Mouse (Mus musculus): ENCODE data around the gene Oprm1. TPM values are rescaled to one million over a fixed set of nuclear protein-coding genes. Genes with fewer than 3 reads are reported as not detected.

Gene Oprm1
- polyA plus RNA-seq, 1 experiment: not detected

GRCm38 (mm10) chr10:6968334-6968733 lies 210.0 kb downstream of the Oprm1 start:
- no peaks in the 10 kb centered on the region for H3K36me3 ChIP-seq (ENCODE audit: control insufficient read depth, insufficient read depth)
- no peaks in the 10 kb centered on the region for H3K79me2 ChIP-seq (ENCODE audit: control insufficient read depth, insufficient read depth)
- no peak overlapping the region for H3K4me2 ChIP-seq (ENCODE audit: low read depth)
- no peaks in the 10 kb centered on the region for H3K27me3 ChIP-seq (ENCODE audit: control insufficient read depth, insufficient read depth, insufficient read length)
- TF ChIP-seq MYOD1 (IDR thresholded peaks at IDR 0.05; ENCODE audit: control insufficient read depth in 1 of 3, insufficient read length in 2 of 3, low read depth in 2 of 3) (no peak), USF1 (IDR thresholded peaks at IDR 0.05; ENCODE audit: low read depth) (no peak), MYOG (IDR thresholded peaks at IDR 0.05; ENCODE audit: control insufficient read depth in 1 of 3, insufficient read depth in 1 of 3, insufficient read length in 2 of 3, low read depth in 2 of 3) (no peak), REST (IDR thresholded peaks at IDR 0.05; ENCODE audit: insufficient read depth, insufficient read length) (no peak), E2F4 (IDR thresholded peaks at IDR 0.05; ENCODE audit: insufficient read depth) (no peak), POLR2A (IDR thresholded peaks at IDR 0.05; ENCODE audit: insufficient read length, low read depth) (no peak), MAX (IDR thresholded peaks at IDR 0.05; ENCODE audit: low read depth) (no peak), CEBPB (IDR thresholded peaks at IDR 0.05; ENCODE audit: insufficient read depth, poor library complexity, severe bottlenecking) (no peak), SRF (IDR thresholded peaks at IDR 0.05; ENCODE audit: control insufficient read depth, insufficient read length, low read depth) (no peak), TCF12 (IDR thresholded peaks at IDR 0.05; ENCODE audit: insufficient read depth, poor library complexity, severe bottlenecking) (no peak), TCF3 (IDR thresholded peaks at IDR 0.05; ENCODE audit: insufficient read length, low read depth) (no peak), POLR2AphosphoS2 (IDR thresholded peaks at IDR 0.05; ENCODE audit: insufficient read length, low read depth) (no peak)
- no peak overlapping the region for H3ac ChIP-seq (ENCODE audit: control insufficient read depth, insufficient read length)
- H3K4me3 ChIP-seq: no peak overlapping the region

DNA sequence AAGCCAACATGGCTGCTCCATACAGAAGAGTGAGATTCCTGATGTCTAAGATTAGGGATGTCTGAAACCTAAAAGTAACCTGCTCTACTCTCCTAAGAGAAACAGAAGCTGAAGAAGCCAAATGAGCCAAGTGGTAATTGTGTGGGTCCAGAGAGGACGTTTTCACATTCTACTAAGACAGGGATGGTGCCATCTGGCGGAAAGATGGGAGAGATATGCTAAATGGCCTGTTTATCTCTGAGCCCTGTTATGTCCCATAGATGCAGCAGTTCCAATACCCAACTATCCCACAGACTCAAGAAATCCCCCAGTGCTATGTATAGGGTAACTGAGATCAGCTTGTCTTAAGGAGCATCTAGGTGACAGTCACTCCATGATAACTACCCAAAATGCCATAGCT lies 219.5 kb downstream of the Oprm1 start:
- TF ChIP-seq POLR2A (IDR thresholded peaks at IDR 0.05; ENCODE audit: insufficient read length, low read depth): no peak
- no peak for TF ChIP-seq SRF (IDR thresholded peaks at IDR 0.05; ENCODE audit: control insufficient read depth, insufficient read length, low read depth)
- TF ChIP-seq MAX (IDR thresholded peaks at IDR 0.05; ENCODE audit: low read depth): no peak
- TF ChIP-seq POLR2AphosphoS2 (IDR thresholded peaks at IDR 0.05; ENCODE audit: insufficient read length, low read depth): no peak
- TF ChIP-seq TCF3 (IDR thresholded peaks at IDR 0.05; ENCODE audit: insufficient read length, low read depth): no peak
- TF ChIP-seq USF1 (IDR thresholded peaks at IDR 0.05; ENCODE audit: low read depth): no peak
- TF ChIP-seq CEBPB (IDR thresholded peaks at IDR 0.05; ENCODE audit: insufficient read depth, poor library complexity, severe bottlenecking): no peak
- no peak for TF ChIP-seq E2F4 (IDR thresholded peaks at IDR 0.05; ENCODE audit: insufficient read depth)
- no peak for TF ChIP-seq REST (IDR thresholded peaks at IDR 0.05; ENCODE audit: insufficient read depth, insufficient read length)
- no peak for TF ChIP-seq MYOD1 (IDR thresholded peaks at IDR 0.05; ENCODE audit: control insufficient read depth in 1 of 3, insufficient read length in 2 of 3, low read depth in 2 of 3)
- no peak for TF ChIP-seq MYOG (IDR thresholded peaks at IDR 0.05; ENCODE audit: control insufficient read depth in 1 of 3, insufficient read depth in 1 of 3, insufficient read length in 2 of 3, low read depth in 2 of 3)
- no peak for TF ChIP-seq TCF12 (IDR thresholded peaks at IDR 0.05; ENCODE audit: insufficient read depth, poor library complexity, severe bottlenecking)
- H3ac ChIP-seq (ENCODE audit: control insufficient read depth, insufficient read length): no peak overlapping the region
- H3K27me3 ChIP-seq (ENCODE audit: control insufficient read depth, insufficient read depth, insufficient read length): no peaks in the 10 kb centered on the region
- no peak overlapping the region for H3K4me2 ChIP-seq (ENCODE audit: low read depth)
- no peak overlapping the region for H3K4me3 ChIP-seq
- no peaks in the 10 kb centered on the region for H3K79me2 ChIP-seq (ENCODE audit: control insufficient read depth, insufficient read depth)
- H3K36me3 ChIP-seq (ENCODE audit: control insufficient read depth, insufficient read depth): no peaks in the 10 kb centered on the region

DNA sequence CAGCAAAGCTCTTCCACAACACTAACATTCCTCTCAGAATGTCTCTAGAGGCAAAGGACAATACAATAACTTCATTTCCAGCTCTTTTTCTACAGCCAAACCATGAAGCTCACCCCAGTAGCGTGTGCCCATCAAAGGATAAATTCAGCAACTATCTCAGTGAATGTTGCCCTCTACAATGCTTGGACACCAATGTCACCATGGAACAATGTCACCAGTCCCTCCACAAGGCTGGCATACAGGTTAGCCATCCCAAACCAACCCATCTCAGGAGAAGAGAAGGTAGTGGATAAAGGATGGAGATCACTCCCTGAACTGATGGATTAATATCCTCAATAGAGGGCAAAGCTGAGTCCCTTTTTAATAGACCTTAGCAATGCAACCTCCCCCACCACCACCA lies 220.4 kb downstream of the Oprm1 start:
- H3K79me2 ChIP-seq (ENCODE audit: control insufficient read depth, insufficient read depth): no peaks in the 10 kb centered on the region
- H3K36me3 ChIP-seq (ENCODE audit: control insufficient read depth, insufficient read depth): no peaks in the 10 kb centered on the region
- H3ac ChIP-seq (ENCODE audit: control insufficient read depth, insufficient read length): no peak overlapping the region
- TF ChIP-seq POLR2AphosphoS2 (IDR thresholded peaks at IDR 0.05; ENCODE audit: insufficient read length, low read depth) (no peak), POLR2A (IDR thresholded peaks at IDR 0.05; ENCODE audit: insufficient read length, low read depth) (no peak), REST (IDR thresholded peaks at IDR 0.05; ENCODE audit: insufficient read depth, insufficient read length) (no peak), MAX (IDR thresholded peaks at IDR 0.05; ENCODE audit: low read depth) (no peak), MYOG (IDR thresholded peaks at IDR 0.05; ENCODE audit: control insufficient read depth in 1 of 3, insufficient read depth in 1 of 3, insufficient read length in 2 of 3, low read depth in 2 of 3) (no peak), TCF12 (IDR thresholded peaks at IDR 0.05; ENCODE audit: insufficient read depth, poor library complexity, severe bottlenecking) (no peak), TCF3 (IDR thresholded peaks at IDR 0.05; ENCODE audit: insufficient read length, low read depth) (no peak)
- H3K4me3 ChIP-seq: no peak overlapping the region
- H3K4me2 ChIP-seq (ENCODE audit: low read depth): no peak overlapping the region
- H3K27me3 ChIP-seq (ENCODE audit: control insufficient read depth, insufficient read depth, insufficient read length): no peaks in the 10 kb centered on the region

- no peak overlapping the region for H3K4me2 ChIP-seq (ENCODE audit: low read depth)
Observed at GRCm38 (mm10) chr10:6979216-6979615, 220.9 kb downstream of the Oprm1 start.

DNA sequence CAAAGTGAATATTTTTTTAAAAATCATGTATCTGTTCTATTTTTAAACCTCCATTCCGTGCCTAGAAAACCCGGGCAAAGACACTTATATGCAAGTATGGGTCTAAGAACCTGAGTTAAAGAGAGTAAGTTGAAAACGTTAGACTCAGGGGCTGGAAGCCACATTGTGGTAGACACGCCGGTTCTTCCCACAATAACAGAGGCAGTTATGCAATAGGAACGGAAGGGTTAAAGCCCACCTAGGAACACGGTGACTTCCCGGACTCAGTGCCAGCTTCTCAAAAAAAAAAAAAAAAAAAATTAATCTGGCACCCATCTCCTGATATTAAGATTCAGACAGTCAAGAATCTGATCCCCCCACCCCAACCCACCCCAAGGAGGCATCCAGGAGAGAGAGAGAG lies 221.5 kb downstream of the Oprm1 start:
- no peaks in the 10 kb centered on the region for H3K27me3 ChIP-seq (ENCODE audit: control insufficient read depth, insufficient read depth, insufficient read length)
- H3K4me2 ChIP-seq (ENCODE audit: low read depth): no peak overlapping the region
- H3ac ChIP-seq (ENCODE audit: control insufficient read depth, insufficient read length): no peak overlapping the region
- H3K79me2 ChIP-seq (ENCODE audit: control insufficient read depth, insufficient read depth): no peaks in the 10 kb centered on the region
- TF ChIP-seq TCF12 (IDR thresholded peaks at IDR 0.05; ENCODE audit: insufficient read depth, poor library complexity, severe bottlenecking): no peak
- TF ChIP-seq POLR2AphosphoS2 (IDR thresholded peaks at IDR 0.05; ENCODE audit: insufficient read length, low read depth): no peak
- TF ChIP-seq MYOG (IDR thresholded peaks at IDR 0.05; ENCODE audit: control insufficient read depth in 1 of 3, insufficient read depth in 1 of 3, insufficient read length in 2 of 3, low read depth in 2 of 3): no peak
- TF ChIP-seq SRF (IDR thresholded peaks at IDR 0.05; ENCODE audit: control insufficient read depth, insufficient read length, low read depth): no peak
- TF ChIP-seq MAX (IDR thresholded peaks at IDR 0.05; ENCODE audit: low read depth): no peak
- TF ChIP-seq REST (IDR thresholded peaks at IDR 0.05; ENCODE audit: insufficient read depth, insufficient read length): no peak
- TF ChIP-seq MYOD1 (IDR thresholded peaks at IDR 0.05; ENCODE audit: control insufficient read depth in 1 of 3, insufficient read length in 2 of 3, low read depth in 2 of 3): no peak
- no peak for TF ChIP-seq TCF3 (IDR thresholded peaks at IDR 0.05; ENCODE audit: insufficient read length, low read depth)
- TF ChIP-seq CEBPB (IDR thresholded peaks at IDR 0.05; ENCODE audit: insufficient read depth, poor library complexity, severe bottlenecking): no peak
- no peak for TF ChIP-seq POLR2A (IDR thresholded peaks at IDR 0.05; ENCODE audit: insufficient read length, low read depth)
- TF ChIP-seq USF1 (IDR thresholded peaks at IDR 0.05; ENCODE audit: low read depth): no peak
- TF ChIP-seq E2F4 (IDR thresholded peaks at IDR 0.05; ENCODE audit: insufficient read depth): no peak
- no peaks in the 10 kb centered on the region for H3K36me3 ChIP-seq (ENCODE audit: control insufficient read depth, insufficient read depth)
- no peak overlapping the region for H3K4me3 ChIP-seq

More at GRCm38 (mm10) chr10:6979216-6979615, 220.9 kb downstream of the Oprm1 start:
- Histone ChIP-seq H3K27me3 (ENCODE audit: control insufficient read depth, insufficient read depth, insufficient read length) (no peaks in the 10 kb centered on the region), H3ac (ENCODE audit: control insufficient read depth, insufficient read length) (no peak overlapping the region), H3K36me3 (ENCODE audit: control insufficient read depth, insufficient read depth) (no peaks in the 10 kb centered on the region), H3K79me2 (ENCODE audit: control insufficient read depth, insufficient read depth) (no peaks in the 10 kb centered on the region), H3K4me3 (no peak overlapping the region)
- TF ChIP-seq REST (IDR thresholded peaks at IDR 0.05; ENCODE audit: insufficient read depth, insufficient read length) (no peak), TCF12 (IDR thresholded peaks at IDR 0.05; ENCODE audit: insufficient read depth, poor library complexity, severe bottlenecking) (no peak), CEBPB (IDR thresholded peaks at IDR 0.05; ENCODE audit: insufficient read depth, poor library complexity, severe bottlenecking) (no peak), POLR2AphosphoS2 (IDR thresholded peaks at IDR 0.05; ENCODE audit: insufficient read length, low read depth) (no peak), MYOD1 (IDR thresholded peaks at IDR 0.05; ENCODE audit: control insufficient read depth in 1 of 3, insufficient read length in 2 of 3, low read depth in 2 of 3) (no peak), MAX (IDR thresholded peaks at IDR 0.05; ENCODE audit: low read depth) (no peak), MYOG (IDR thresholded peaks at IDR 0.05; ENCODE audit: control insufficient read depth in 1 of 3, insufficient read depth in 1 of 3, insufficient read length in 2 of 3, low read depth in 2 of 3) (no peak), USF1 (IDR thresholded peaks at IDR 0.05; ENCODE audit: low read depth) (no peak)
